Mouse (Mus musculus) embryonic facial prominence, embryonic 10.5 days (tissue): ENCODE measurements around the gene Rnf149. TPM values are rescaled to one million over a fixed set of nuclear protein-coding genes. Genes with fewer than 3 reads are reported as not detected.

Experiments used
- DNase-seq: peaks from one replicate; pipeline ENCODE4 v3.0.0-alpha.2; 2017; ENCODE audit warnings: low spot score
- H3K27ac ChIP-seq: fragments of 300-500 bp; sonication (generic); replicated peaks from 2 replicates; pipeline ENCODE4 v1.5.1; 2016; ENCODE audit warnings: mild to moderate bottlenecking
- H3K27me3 ChIP-seq: fragments of 300-500 bp; sonication (generic); replicated peaks from 2 replicates; pipeline ENCODE4 v1.6.1; 2016; ENCODE audit warnings: low read depth, mild to moderate bottlenecking; ENCODE audit not compliant: poor library complexity, severe bottlenecking
- H3K36me3 ChIP-seq: fragments of 300-500 bp; sonication (generic); replicated peaks from 2 replicates; pipeline ENCODE4 v1.6.1; 2016; ENCODE audit warnings: mild to moderate bottlenecking, moderate library complexity
- H3K4me1 ChIP-seq: fragments of 300-500 bp; sonication (generic); 2 replicates; pipeline ENCODE4 v1.6.1; 2016
- H3K4me3 ChIP-seq: fragments of 300-500 bp; sonication (generic); 2 replicates; pipeline ENCODE4 v1.5.1; 2016; ENCODE audit warnings: mild to moderate bottlenecking, moderate library complexity
- H3K9me3 ChIP-seq: fragments of 300-500 bp; sonication (generic); 2 replicates; pipeline ENCODE4 v1.6.1; 2016; ENCODE audit warnings: mild to moderate bottlenecking
- WGBS: fragments of 180-500 bp; shearing (Covaris S2); methylation state at CpG from one replicate; pipeline ENCODE4 v1.1.7; 2016; 5-methylcytosine and 5-hydroxymethylcytosine counted together
- polyA plus RNA-seq: library from polyadenylated mRNA; unstranded; fragments of >200 nt; fragmentation: Nextera tagmentation; extraction: Ambion mirVana; gene quantifications from 2 replicates; pipeline ENCODE4 v1.2.1, GENCODE M21; 2016

The Rnf149 gene
- polyA plus RNA-seq, 1 experiment from 2014 or later, result 23.4 TPM

GRCm38 (mm10) chr1:39536701-39537100 is 40.5 kb downstream of the Rnf149 start:
- peaks cover 24% of the 10 kb centered on the region for H3K4me1 ChIP-seq
- no peaks in the 10 kb centered on the region for H3K27me3 ChIP-seq
- peaks cover 10% of the 10 kb centered on the region; the same call in 1 of the 2 replicates for H3K9me3 ChIP-seq
- H3K36me3 ChIP-seq, result peaks cover 44% of the 10 kb centered on the region
- H3K4me3 ChIP-seq, result peak overlapping the region; percentile 98
- H3K27ac ChIP-seq, result no peak overlapping the region
- no peak for DNase-seq
- 41% methylated on average over 7 of the region's 7 CpGs for WGBS

DNA sequence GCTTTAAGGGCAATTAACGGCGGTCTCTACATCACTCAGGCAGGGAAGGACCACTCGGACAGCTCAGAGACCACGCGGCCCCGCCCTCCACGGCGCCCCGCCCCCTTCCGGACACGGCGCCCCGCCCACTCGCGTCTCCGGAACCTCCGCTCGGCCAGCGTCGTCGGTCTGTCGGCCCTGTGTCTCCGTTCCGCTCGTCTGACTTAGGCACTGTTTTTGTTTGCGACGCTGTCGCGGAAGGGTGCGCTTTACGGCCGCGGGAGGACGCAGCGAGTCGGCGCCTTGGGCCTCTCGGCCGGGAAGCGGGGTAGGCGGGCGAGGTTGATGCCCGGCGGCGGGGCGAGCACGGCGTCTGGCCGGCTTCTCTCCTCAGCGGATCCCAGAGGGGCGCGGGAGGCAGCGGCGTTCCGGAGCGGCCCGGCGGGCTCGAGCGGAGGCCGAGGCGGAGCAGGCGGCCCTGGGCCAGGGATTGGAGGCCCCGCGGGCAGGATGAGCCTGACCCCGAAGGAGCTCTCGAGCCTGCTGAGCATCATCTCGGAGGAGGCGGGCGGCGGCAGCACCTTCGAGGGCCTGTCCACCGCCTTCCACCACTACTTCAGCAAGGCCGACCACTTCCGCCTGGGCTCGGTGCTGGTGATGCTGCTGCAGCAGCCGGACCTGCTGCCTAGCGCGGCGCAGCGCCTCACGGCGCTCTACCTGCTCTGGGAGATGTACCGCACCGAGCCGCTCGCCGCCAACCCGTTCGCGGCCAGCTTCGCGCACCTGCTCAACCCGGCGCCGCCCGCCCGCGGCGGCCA is 41.5 kb downstream of the Rnf149 start:
- H3K9me3 ChIP-seq, result peaks cover 9% of the 10 kb centered on the region; the same call in 1 of the 2 replicates
- H3K4me1 ChIP-seq, result peaks cover 24% of the 10 kb centered on the region
- DNase-seq, result peak; percentile 99
- H3K4me3 ChIP-seq, result peak overlapping the region; percentile 98
- H3K36me3 ChIP-seq, result peaks cover 35% of the 10 kb centered on the region
- under 1% methylated on average over 100 of the region's 100 CpGs for WGBS
- peak overlapping the region; percentile 95 for H3K27ac ChIP-seq
- no peaks in the 10 kb centered on the region for H3K27me3 ChIP-seq

DNA sequence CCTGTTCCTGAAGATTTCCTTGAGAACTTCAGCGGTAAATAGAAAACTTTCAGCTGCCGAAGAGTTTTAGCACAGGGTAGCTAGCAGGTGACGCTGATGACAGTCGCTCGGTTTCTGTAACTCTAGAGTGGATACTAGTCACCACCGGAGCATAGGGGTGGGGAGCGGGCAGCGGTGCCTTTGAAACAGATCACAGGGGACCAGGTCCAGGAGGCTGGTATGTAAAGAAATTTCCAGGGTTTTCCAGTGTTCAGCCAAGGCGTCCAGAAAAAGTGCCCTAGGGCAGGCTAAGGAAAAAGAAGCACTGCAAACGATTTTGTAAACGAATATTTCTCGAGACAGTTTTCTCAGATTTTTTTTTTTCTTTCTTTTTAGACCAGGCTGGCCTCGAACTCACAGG is 42.4 kb downstream of the Rnf149 start, which contains the start of gene Cnot11:
TSS of gene Cnot11 (plus strand) at position 162 of the 400 bp plus-strand sequence.
- H3K9me3 ChIP-seq, result no peaks in the 10 kb centered on the region; the same call in 1 of the 2 replicates
- peak within 1 kb of the TSS; percentile 98 for H3K4me3 ChIP-seq
- H3K4me1 ChIP-seq, result peaks cover 24% of the 10 kb centered on the region
- no peak for DNase-seq
- H3K27me3 ChIP-seq, result no peaks in the 10 kb centered on the region
- H3K27ac ChIP-seq, result peak within 1 kb of the TSS; percentile 95
- H3K36me3 ChIP-seq, result peaks cover 26% of the 10 kb centered on the region
- WGBS, result 34% methylated on average over 13 of the region's 13 CpGs

GRCm38 (mm10) chr1:39533917-39534316 is 43.3 kb downstream of the Rnf149 start:
- no peak for DNase-seq
- Histone ChIP-seq H3K4me1 (peaks cover 24% of the 10 kb centered on the region), H3K27ac (no peak overlapping the region), H3K9me3 (no peaks in the 10 kb centered on the region), H3K36me3 (peaks cover 17% of the 10 kb centered on the region), H3K27me3 (no peaks in the 10 kb centered on the region), H3K4me3 (no peak overlapping the region)
- WGBS, result 42% methylated on average over 3 of the region's 3 CpGs

- no peak overlapping the region for H3K4me3 ChIP-seq
- H3K27ac ChIP-seq, result no peak overlapping the region
- no peak for DNase-seq
- no peaks in the 10 kb centered on the region for H3K36me3 ChIP-seq
- no peaks in the 10 kb centered on the region for H3K9me3 ChIP-seq
- peaks cover 9% of the 10 kb centered on the region for H3K4me1 ChIP-seq
- no peaks in the 10 kb centered on the region for H3K27me3 ChIP-seq
- 67% methylated on average over 4 of the region's 4 CpGs for WGBS
Observed at GRCm38 (mm10) chr1:39531036-39531435, 46.2 kb downstream of the Rnf149 start.

DNA sequence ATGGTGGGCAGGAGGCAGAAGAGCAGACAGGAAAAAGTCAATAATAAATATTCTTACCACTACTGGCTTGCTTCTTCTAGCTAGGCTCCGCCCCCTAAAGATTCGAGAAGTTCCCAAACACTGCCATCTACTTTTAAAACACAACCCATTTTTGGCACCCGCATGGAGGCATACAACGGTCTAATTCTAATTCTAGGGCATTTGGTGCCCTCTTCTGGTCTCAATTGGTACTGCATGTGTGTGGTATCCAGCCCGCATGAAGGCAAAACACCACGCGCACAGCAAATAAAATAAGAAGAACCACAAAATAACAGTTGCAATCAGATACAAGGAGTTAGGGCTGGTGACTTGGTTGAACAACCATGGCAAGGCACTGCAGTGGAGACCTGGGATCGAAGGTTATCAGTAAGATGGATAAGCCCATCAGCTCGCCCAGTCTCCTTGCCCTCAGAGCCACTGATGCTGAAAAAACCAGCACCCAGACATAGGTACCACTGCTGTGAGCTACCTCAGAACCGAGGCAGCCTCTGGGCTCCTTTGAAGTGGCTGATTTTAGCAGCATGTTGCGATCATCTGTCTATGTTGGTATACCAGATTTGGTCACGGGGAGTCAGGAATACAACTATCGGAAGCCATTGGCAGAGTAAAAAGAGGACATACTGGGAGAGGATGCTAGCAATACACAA is 46.8 kb downstream of the Rnf149 start:
- peak; percentile 71 for DNase-seq
- Histone ChIP-seq H3K9me3 (no peaks in the 10 kb centered on the region), H3K36me3 (no peaks in the 10 kb centered on the region), H3K4me1 (peaks cover 7% of the 10 kb centered on the region), H3K27ac (no peak overlapping the region), H3K27me3 (no peaks in the 10 kb centered on the region), H3K4me3 (no peak overlapping the region)
- 38% methylated on average over 13 of the region's 13 CpGs for WGBS

GRCm38 (mm10) chr1:39528319-39528718 is 48.9 kb downstream of the Rnf149 start:
- Histone ChIP-seq H3K27ac (no peak overlapping the region), H3K4me3 (no peak overlapping the region), H3K27me3 (no peaks in the 10 kb centered on the region), H3K36me3 (no peaks in the 10 kb centered on the region), H3K9me3 (no peaks in the 10 kb centered on the region), H3K4me1 (no peaks in the 10 kb centered on the region)
- no peak for DNase-seq
- 74% methylated on average over 6 of the region's 6 CpGs for WGBS

- DNase-seq, result peak; percentile 84
- Histone ChIP-seq H3K4me1 (no peaks in the 10 kb centered on the region), H3K9me3 (no peaks in the 10 kb centered on the region), H3K36me3 (no peaks in the 10 kb centered on the region), H3K4me3 (no peak overlapping the region), H3K27ac (no peak overlapping the region), H3K27me3 (no peaks in the 10 kb centered on the region)
- 11% methylated on average over 7 of the region's 7 CpGs for WGBS
Observed at GRCm38 (mm10) chr1:39527432-39527831, 49.8 kb downstream of the Rnf149 start.

GRCm38 (mm10) chr1:39526371-39527167 is 50.6 kb downstream of the Rnf149 start:
- H3K27me3 ChIP-seq, result no peaks in the 10 kb centered on the region
- no peak overlapping the region for H3K4me3 ChIP-seq
- 81% methylated on average over 9 of the region's 9 CpGs for WGBS
- no peak overlapping the region for H3K27ac ChIP-seq
- no peak for DNase-seq
- no peaks in the 10 kb centered on the region for H3K9me3 ChIP-seq
- no peaks in the 10 kb centered on the region for H3K4me1 ChIP-seq
- H3K36me3 ChIP-seq, result no peaks in the 10 kb centered on the region

DNA sequence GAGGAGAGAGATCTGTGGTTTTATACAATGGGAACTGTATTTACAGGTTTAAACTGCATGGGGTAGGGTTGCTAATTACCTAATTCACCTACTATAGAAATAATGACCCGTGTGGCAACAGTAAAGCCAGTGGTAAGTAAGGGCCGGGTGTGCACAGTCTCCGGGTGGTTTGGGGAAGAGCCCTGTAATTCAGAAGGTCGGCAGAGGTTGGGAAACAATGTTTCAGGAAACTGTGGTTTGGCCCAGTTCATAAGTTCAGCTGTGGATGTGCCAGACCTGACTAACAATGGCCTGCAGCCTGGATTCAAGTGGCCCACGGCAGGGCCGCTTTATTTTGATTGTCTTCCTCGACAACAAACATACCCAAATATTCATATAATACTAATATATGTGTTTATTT is 51.4 kb downstream of the Rnf149 start:
- 74% methylated on average over 7 of the region's 7 CpGs for WGBS
- no peaks in the 10 kb centered on the region for H3K36me3 ChIP-seq
- H3K4me3 ChIP-seq, result no peak overlapping the region
- no peaks in the 10 kb centered on the region for H3K27me3 ChIP-seq
- H3K4me1 ChIP-seq, result no peaks in the 10 kb centered on the region
- H3K9me3 ChIP-seq, result no peaks in the 10 kb centered on the region
- no peak overlapping the region for H3K27ac ChIP-seq
- DNase-seq, result no peak

- Histone ChIP-seq H3K27ac (no peak overlapping the region), H3K36me3 (no peaks in the 10 kb centered on the region), H3K4me1 (no peaks in the 10 kb centered on the region), H3K9me3 (no peaks in the 10 kb centered on the region), H3K4me3 (no peak overlapping the region), H3K27me3 (no peaks in the 10 kb centered on the region)
- no peak for DNase-seq
- WGBS, result 29% methylated on average over 5 of the region's 5 CpGs
Observed at GRCm38 (mm10) chr1:39522519-39522918, 54.7 kb downstream of the Rnf149 start.

DNA sequence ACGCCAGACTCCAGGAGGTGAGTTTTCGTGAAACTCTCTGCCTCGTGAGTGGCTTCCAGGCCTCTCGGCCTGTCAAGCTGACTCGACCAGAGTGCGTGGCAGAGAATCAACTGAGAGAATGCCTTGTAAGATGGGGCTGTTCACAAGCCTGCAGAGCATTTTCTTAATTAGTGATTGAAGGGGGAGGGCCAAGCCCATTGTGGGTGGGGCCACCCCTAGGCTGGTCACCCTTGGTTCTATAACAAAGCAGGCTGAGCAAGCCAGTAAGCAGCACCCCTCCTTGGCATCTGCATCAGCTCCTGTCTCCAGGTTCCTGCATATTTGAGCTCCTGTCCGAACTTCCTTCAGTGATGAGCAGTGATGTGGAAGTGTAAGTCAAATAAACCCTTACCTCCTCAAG is 55.9 kb downstream of the Rnf149 start:
- H3K4me3 ChIP-seq, result no peak overlapping the region
- no peak for DNase-seq
- WGBS, result 94% methylated on average over 7 of the region's 7 CpGs
- H3K27me3 ChIP-seq, result no peaks in the 10 kb centered on the region
- H3K4me1 ChIP-seq, result no peaks in the 10 kb centered on the region
- H3K9me3 ChIP-seq, result no peaks in the 10 kb centered on the region
- H3K27ac ChIP-seq, result no peak overlapping the region
- H3K36me3 ChIP-seq, result no peaks in the 10 kb centered on the region
